Mouse (Mus musculus) megakaryocyte, embryonic 14.5 days (primary cell): Measurements from ENCODE around the gene Rfx1. TPM values are rescaled to one million over a fixed set of nuclear protein-coding genes. Genes with fewer than 3 reads are reported as not detected.
A peak's percentile ranks its signal among the peaks of the same experiment; 100 is the strongest.

ENCODE experiments used
- H3K27me3 ChIP-seq: replicated peaks from 2 replicates; pipeline ENCODE3; 2012; ENCODE audit warnings: inconsistent platforms
- H3K36me3 ChIP-seq: replicated peaks from 2 replicates; pipeline ENCODE3; 2012; ENCODE audit warnings: low read length, inconsistent platforms, mixed read lengths
- H3K4me1 ChIP-seq: 2 replicates; pipeline ENCODE4 v1.6.1; 2012; ENCODE audit warnings: inconsistent platforms
- H3K4me3 ChIP-seq: replicated peaks from 2 replicates; pipeline ENCODE3; 2012; ENCODE audit warnings: moderate library complexity, mild to moderate bottlenecking, inconsistent platforms
- H3K9me3 ChIP-seq: 2 replicates; pipeline ENCODE4 v1.6.1; 2012; ENCODE audit warnings: inconsistent platforms
- FLI1 ChIP-seq: IDR thresholded peaks from 2 replicates; pipeline ENCODE4 v1.6.1; 2012; ENCODE audit warnings: low read length, inconsistent platforms, mixed read lengths
- GATA1 ChIP-seq: IDR thresholded peaks from 3 replicates; pipeline ENCODE4 v1.6.1; 2012; ENCODE audit warnings: mixed read lengths, low read length, inconsistent platforms, borderline replicate concordance
- polyA plus RNA-seq: library from polyadenylated mRNA; stranded (reverse); fragments of >175 nt; gene quantifications from 2 replicates; pipeline ENCODE4 v1.2.3, GENCODE M21; 2012; ENCODE audit warnings: low replicate concordance; ENCODE audit not compliant: insufficient read depth

Rfx1 gene
- polyA plus RNA-seq, 1 experiment = 36.0 TPM

DNA sequence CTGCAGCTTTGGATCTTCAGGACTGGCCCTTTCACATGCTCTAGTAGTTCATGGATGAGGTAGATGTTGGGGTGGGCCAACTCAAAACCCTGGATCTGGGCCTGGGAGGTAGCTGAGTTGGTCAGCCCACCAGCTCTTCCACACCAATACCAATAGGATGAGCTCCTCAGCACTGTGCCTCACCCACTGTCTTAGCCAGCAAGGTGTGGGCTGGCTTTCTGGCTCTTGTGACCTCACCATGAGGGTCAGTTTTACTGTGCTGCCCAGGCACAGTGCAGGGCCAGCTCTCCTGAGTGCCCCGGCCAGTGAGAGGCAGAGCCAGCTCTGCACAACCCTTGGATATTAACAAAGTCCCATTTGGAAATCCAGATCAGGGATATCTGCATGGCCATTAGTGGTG lies 8.8 kb upstream of the Rfx1 start:
- Histone ChIP-seq H3K4me1 (peaks cover 11% of the 10 kb centered on the region), H3K9me3 (peaks cover 8% of the 10 kb centered on the region; the same call in 1 of the 2 replicates), H3K36me3 (no peaks in the 10 kb centered on the region), H3K27me3 (no peaks in the 10 kb centered on the region), H3K4me3 (no peak overlapping the region)
- TF ChIP-seq GATA1 (no peak), FLI1 (no peak)

DNA sequence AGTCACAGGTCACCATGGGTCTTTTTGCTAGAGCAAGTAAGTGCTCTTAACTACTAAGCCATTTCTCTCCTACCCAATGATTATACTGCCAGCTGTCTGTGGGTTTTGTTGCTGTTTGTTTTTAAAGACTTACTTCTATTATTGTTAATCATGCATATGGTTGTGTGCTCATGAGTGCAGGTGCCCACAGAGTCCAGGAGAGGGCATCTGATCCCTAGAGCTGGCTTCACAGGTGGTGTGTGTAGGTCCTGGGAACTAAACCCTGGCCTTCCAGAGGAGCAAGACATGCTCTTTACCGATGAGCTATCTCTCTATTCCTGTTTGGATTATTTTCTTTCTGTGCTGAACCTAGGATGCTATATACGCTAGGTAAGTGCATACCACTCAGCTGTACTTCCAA lies 7.4 kb upstream of the Rfx1 start:
- H3K27me3 ChIP-seq = no peaks in the 10 kb centered on the region
- no peak for TF ChIP-seq FLI1
- TF ChIP-seq GATA1 = no peak
- no peaks in the 10 kb centered on the region for H3K36me3 ChIP-seq
- H3K4me1 ChIP-seq = peaks cover 23% of the 10 kb centered on the region
- H3K4me3 ChIP-seq = no peak overlapping the region
- peaks cover 8% of the 10 kb centered on the region; the same call in 1 of the 2 replicates for H3K9me3 ChIP-seq

GRCm38 (mm10) chr8:84060245-84060644 lies 6.4 kb upstream of the Rfx1 start:
- H3K9me3 ChIP-seq = peaks cover 8% of the 10 kb centered on the region; the same call in 1 of the 2 replicates
- H3K27me3 ChIP-seq = no peaks in the 10 kb centered on the region
- no peak overlapping the region for H3K4me3 ChIP-seq
- H3K4me1 ChIP-seq = peaks cover 33% of the 10 kb centered on the region
- TF ChIP-seq FLI1 (no peak), GATA1 (no peak)
- no peaks in the 10 kb centered on the region for H3K36me3 ChIP-seq

DNA sequence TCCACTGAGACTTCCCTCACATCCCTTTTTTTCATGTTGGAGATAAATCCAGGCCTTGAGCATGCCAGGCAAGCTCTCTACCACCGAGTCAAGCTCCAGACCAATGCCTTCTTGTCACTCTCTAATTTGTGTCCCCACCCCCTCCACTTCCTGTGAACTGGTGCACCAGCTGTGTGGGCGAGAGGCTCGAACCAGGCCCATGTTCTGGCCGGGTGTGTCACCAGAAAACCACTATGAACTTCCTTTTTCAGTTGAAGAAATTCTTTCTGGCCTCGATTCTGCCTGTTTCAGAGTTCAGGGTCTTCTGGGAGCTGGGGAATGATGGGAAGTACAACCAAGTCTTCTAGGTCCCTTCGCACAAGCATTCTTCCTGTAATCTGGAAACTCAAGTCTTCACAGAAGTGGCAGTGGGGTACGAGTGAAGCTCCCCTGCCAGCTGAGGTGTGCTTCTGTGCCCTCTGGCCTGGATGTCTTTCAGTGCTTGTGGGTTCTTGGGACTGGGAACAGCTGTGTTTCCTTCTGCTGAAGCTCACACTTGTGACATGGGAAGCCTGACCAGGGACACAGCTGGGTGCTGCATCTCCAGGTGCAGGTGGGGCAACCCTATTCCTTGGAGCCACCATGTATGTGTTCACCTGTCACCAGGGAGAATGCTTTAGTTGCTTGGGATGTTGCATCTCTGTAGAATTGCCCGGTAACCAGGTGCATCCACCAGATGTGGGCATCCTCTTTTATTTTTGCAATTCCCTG lies 2.6 kb upstream of the Rfx1 start:
- Histone ChIP-seq H3K36me3 (no peaks in the 10 kb centered on the region), H3K4me3 (peak overlapping the region; percentile 78), H3K4me1 (peaks cover 48% of the 10 kb centered on the region), H3K27me3 (no peaks in the 10 kb centered on the region), H3K9me3 (peaks cover 8% of the 10 kb centered on the region; the same call in 1 of the 2 replicates)
- TF ChIP-seq GATA1 (no peak), FLI1 (no peak)

DNA sequence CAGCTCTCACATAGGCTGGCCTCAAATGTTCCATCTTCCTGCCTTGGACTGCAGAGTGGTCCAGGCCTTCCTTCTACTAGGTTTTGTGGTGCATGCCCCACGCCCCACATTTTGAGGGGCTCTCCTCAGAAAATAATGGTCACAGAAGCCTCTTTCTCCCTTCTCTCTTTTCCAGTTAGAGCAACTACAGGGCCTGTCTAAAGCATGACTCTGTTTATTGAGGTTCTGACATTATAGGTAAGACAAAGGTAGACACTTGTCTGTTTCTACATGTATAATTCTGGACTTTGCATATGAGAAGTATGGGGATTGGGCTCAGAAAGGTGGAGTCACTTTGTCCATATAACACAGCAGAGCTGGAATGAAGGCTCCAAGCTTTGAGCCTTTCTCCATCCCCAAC lies 1.6 kb upstream of the Rfx1 start, which contains the start of gene Gm10643:
Gene Gm10643 (minus strand): TSS at position 101 of the 400 bp plus-strand sequence.
- H3K9me3 ChIP-seq = 0 out of 2 replicates have a peak, but pooled peaks cover 4% of the 10 kb centered on the region
- H3K4me3 ChIP-seq = peak within 1 kb of the TSS; percentile 93
- no peaks in the 10 kb centered on the region for H3K36me3 ChIP-seq
- peaks cover 58% of the 10 kb centered on the region for H3K4me1 ChIP-seq
- no peaks in the 10 kb centered on the region for H3K27me3 ChIP-seq
- TF ChIP-seq GATA1 = no peak
- TF ChIP-seq FLI1 = no peak

- Histone ChIP-seq H3K27me3 (no peaks in the 10 kb centered on the region), H3K36me3 (no peaks in the 10 kb centered on the region), H3K4me3 (peak overlapping the region; percentile 93), H3K9me3 (0 out of 2 replicates have a peak, but pooled peaks cover 4% of the 10 kb centered on the region), H3K4me1 (peaks cover 63% of the 10 kb centered on the region)
- no peak for TF ChIP-seq GATA1
- TF ChIP-seq FLI1 = no peak
Observed at GRCm38 (mm10) chr8:84065457-84066072, 1.1 kb upstream of the Rfx1 start.

- peaks cover 78% of the 10 kb centered on the region for H3K4me1 ChIP-seq
- H3K9me3 ChIP-seq = no peaks in the 10 kb centered on the region
- peak overlapping the region; percentile 93 for H3K4me3 ChIP-seq
- peaks cover 3% of the 10 kb centered on the region for H3K36me3 ChIP-seq
- no peaks in the 10 kb centered on the region for H3K27me3 ChIP-seq
- TF ChIP-seq GATA1 (no peak), FLI1 (no peak)
Observed at GRCm38 (mm10) chr8:84067047-84067573, 476 bp downstream of the Rfx1 start.

DNA sequence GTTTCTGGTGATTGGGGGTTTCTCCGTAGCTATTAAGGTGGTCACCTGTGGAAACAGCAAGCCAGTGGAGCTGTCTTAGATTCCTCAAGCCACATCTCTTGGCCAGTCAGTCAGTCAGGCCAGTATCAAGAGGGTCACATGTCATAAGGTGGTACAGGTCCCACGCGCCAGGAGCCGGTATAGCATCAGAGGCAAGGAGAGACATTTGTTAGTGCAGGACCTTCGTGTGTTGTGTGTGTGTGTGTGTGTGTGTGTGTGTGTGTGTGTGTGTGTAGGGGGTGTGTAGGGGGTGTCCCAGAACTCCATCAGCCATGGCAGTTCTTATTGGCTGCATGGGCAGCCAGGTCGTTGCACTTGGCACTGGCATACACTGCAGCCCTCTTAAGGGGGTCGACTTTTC lies 1.3 kb downstream of the Rfx1 start:
- TF ChIP-seq FLI1 (no peak), GATA1 (no peak)
- Histone ChIP-seq H3K4me1 (peaks cover 82% of the 10 kb centered on the region), H3K9me3 (no peaks in the 10 kb centered on the region), H3K27me3 (no peaks in the 10 kb centered on the region), H3K4me3 (peak overlapping the region; percentile 93), H3K36me3 (peaks cover 7% of the 10 kb centered on the region)

DNA sequence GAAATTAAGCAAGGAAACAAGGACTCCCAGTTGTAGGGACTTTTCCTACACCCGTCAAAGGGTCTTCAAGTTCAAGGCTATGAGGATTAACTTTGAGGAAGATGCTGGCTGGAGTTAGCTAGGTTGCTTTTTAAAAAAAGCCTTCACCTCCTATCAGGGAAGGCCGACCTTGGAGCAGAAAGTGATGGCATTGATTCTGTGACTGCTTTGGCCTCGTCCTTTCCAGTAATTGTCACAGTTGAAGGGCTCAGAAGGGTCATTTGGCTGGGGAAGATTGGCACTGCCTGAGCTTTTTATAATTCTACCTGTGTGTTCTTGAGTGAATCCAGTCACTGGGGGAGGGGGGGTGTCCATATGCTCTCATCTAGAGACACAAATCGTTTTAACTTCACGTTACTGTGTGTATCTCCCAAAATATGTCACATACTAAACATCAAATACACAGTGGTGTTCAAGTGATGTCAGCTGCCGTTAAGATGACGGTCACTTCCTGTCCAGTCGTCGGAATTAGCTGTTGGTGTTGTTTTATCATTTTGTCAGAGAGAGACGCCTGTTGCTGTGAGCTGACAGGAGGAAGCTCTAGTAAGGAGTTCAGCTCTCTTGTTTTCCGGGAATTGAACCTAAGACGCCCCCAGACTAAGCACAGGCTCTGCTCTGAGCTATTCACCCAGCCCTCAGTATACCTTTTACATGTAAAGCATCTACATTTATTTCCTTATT lies 1.8 kb downstream of the Rfx1 start:
- Histone ChIP-seq H3K27me3 (no peaks in the 10 kb centered on the region), H3K36me3 (peaks cover 7% of the 10 kb centered on the region), H3K4me1 (peaks cover 83% of the 10 kb centered on the region), H3K4me3 (peak overlapping the region; percentile 93), H3K9me3 (no peaks in the 10 kb centered on the region)
- TF ChIP-seq FLI1 (no peak), GATA1 (no peak)
